Mouse (Mus musculus) cerebellum, adult 8-10 months (tissue): Measurements from ENCODE around the gene Gm29094.

Experiments
- DNase-seq: peaks from one replicate; pipeline ENCODE4 v3.0.0; 2022

The Gm29094 gene

DNA sequence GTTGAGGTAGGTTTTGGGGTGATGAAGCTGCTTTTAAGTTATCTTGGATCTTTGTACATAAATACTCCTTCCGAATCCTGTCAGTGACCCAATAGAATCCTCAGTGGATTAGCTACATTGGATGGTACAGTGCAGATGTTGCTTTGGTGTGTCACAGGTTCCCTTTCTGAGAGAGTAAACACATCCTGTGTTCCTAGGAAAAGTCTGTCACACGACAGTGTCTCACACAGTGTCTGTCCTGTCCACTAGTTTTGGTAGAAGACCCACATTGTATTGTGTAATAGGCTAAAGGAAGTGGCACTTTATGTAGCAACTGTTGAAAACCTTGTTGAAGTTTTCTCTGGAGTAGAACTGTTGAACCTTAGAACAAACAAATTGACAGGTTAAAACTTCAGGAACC, 54.2 kb downstream of the Gm29094 start:
- DNase-seq, result no peak

DNA sequence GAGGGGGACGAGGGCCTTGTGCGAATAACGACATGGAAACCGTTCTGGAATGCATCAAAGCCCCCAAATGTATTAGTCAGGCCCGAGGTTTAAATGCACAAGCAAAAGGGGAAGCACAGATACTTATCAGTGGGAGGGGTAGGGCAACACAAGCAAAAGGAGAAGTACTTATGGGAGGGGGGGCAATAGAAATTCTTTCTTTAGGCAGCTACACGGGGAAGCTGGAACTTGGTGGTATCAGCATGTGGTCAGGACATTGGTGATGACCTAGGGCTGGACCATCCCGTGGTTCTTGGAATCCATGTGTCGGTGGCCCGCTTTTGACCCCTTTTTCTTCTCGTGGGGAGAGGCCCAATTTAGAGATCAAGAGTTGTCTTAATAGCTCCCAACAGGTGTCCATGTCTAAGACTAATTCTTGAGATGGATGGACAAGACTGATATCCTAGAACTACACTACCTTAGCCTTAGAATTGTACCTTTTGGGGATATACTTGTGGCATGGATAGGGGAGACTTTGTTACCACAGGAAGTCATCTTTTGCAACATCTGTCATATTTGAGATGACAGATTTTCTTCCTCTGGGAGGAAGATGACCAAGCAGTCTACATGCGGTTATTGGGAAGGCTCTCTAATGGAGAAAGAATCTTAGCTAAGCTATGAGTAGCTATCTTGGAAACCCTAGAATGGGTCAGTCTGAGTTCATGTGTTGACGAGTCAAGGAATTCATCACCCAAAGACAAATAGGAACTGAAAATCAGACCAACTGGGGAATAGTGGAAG, 57.6 kb downstream of the Gm29094 start:
- no peak for DNase-seq

DNA sequence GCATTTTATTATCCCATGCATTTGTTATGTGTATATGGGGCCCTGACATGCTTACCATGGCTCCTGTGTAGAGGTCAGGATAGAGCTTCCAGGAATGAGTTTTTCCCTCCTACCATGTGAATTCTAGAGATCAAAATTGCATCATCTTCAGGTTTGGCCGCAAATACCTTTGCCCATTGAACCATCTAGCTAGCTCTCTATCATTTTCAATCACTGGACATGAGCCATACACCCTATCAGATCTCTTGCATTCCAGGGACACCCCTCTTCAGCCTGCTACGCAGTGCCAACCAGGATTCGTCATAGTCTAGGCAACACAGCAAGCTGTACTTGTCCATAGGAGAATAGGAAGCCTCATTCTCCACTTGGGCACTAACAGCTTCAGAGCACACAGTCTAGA, 64.8 kb downstream of the Gm29094 start:
- no peak for DNase-seq

DNA sequence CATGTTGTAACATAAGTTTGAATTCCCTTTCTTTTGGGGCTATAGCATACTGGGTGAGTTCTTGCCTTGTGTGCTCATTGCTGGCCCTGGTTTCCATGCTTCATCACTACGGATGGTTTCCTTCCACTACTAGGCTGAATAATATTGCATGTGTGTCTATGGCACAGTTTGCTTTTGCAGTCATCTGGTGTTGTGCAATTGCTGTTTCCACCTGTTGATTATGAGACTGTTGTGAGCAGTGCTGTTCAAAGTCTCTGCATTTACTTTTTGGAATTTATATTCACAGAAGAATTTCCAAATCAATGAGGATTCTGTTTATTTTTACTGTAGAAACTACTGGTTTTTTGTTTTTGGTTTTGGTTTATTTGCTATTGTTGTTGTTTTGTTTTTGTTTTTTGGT, 65.4 kb downstream of the Gm29094 start:
- DNase-seq, result no peak
